Mouse (Mus musculus) liver, postnatal 0 days (tissue): ENCODE results near the gene Gm21885. TPM values are rescaled to one million over a fixed set of nuclear protein-coding genes. Genes with fewer than 3 reads are reported as not detected.
A peak's percentile ranks its signal among the peaks of the same experiment; 100 is the strongest.

Experiments used
- ATAC-seq: fragments of 200-750 bp; cut with Nextera tagmentation; 2 replicates; pipeline ENCODE4 v1.8.0; 2017; ENCODE audit warnings: mild to moderate bottlenecking, moderate library complexity
- DNase-seq: peaks from one replicate; pipeline ENCODE4 v3.0.0-alpha.2; 2016
- H3K27ac ChIP-seq: fragments of 300-500 bp; sonication (generic); 2 replicates; pipeline ENCODE4 v1.5.1; 2014; ENCODE audit warnings: antibody characterized with exemption, moderate library complexity, mild to moderate bottlenecking, low read depth
- H3K27me3 ChIP-seq: fragments of 300-500 bp; sonication (generic); 2 replicates; pipeline ENCODE4 v1.6.1; 2014; ENCODE audit warnings: low read length, control low read depth, mixed read lengths; ENCODE audit not compliant: insufficient read depth
- H3K36me3 ChIP-seq: fragments of 300-500 bp; sonication (generic); replicated peaks from 2 replicates; pipeline ENCODE4 v1.6.1; 2014; ENCODE audit warnings: mild to moderate bottlenecking, control low read depth, low read length, moderate library complexity, mixed read lengths; ENCODE audit not compliant: insufficient read depth
- H3K4me1 ChIP-seq: fragments of 300-500 bp; sonication (generic); 2 replicates; pipeline ENCODE4 v1.6.1; 2014; ENCODE audit warnings: antibody characterized with exemption, mild to moderate bottlenecking, control low read depth; ENCODE audit not compliant: insufficient read depth
- H3K4me2 ChIP-seq: fragments of 300-500 bp; sonication (generic); 2 replicates; pipeline ENCODE4 v1.6.1; 2014; ENCODE audit warnings: low read depth, mild to moderate bottlenecking, low read length, moderate library complexity, mixed read lengths
- H3K4me3 ChIP-seq: fragments of 300-500 bp; sonication (generic); 2 replicates; pipeline ENCODE4 v1.5.1; 2014; ENCODE audit warnings: low read depth, low read length
- H3K9ac ChIP-seq: fragments of 300-500 bp; sonication (generic); replicated peaks from 2 replicates; pipeline ENCODE4 v1.6.1; 2014; ENCODE audit warnings: mild to moderate bottlenecking, moderate library complexity
- H3K9me3 ChIP-seq: fragments of 300-500 bp; sonication (generic); 2 replicates; pipeline ENCODE4 v1.6.1; 2016; ENCODE audit warnings: mild to moderate bottlenecking, control low read depth, low read length, mixed read lengths
- CTCF ChIP-seq: sonication (generic); IDR thresholded peaks from 2 replicates; pipeline ENCODE4 v1.5.1; 2016; ENCODE audit warnings: antibody characterized with exemption, low read depth
- EP300 ChIP-seq: IDR thresholded peaks from 2 replicates; pipeline ENCODE4 v1.6.1; 2016; ENCODE audit warnings: antibody characterized with exemption, low read depth, mild to moderate bottlenecking
- WGBS: fragments of 180-500 bp; shearing (Covaris S2); extraction: QIAGEN DNeasy Blood & Tissue Kit; methylation state at CpG from one replicate; pipeline ENCODE4 v1.1.7; 2014; ENCODE audit not compliant: insufficient replicate concordance; 5-methylcytosine and 5-hydroxymethylcytosine counted together
- polyA plus RNA-seq: library from polyadenylated mRNA; unstranded; fragments of >200 nt; fragmentation: Nextera tagmentation; extraction: Ambion mirVana; gene quantifications from 2 replicates; pipeline ENCODE4 v1.2.1, GENCODE M21; 2015

Gm21885 gene
- polyA plus RNA-seq, 1 experiment from 2014 or later, result 0.42 TPM

- peaks cover 27% of the 10 kb centered on the region for H3K4me1 ChIP-seq
- TF ChIP-seq EP300 (peak; percentile 41; the same call in 1 of the 2 replicates), CTCF (0 out of 2 replicates have a peak, but pooled peaks have one; percentile 5)
- H3K4me3 ChIP-seq, result peak within 1 kb of the TSS; percentile 75
- H3K9ac ChIP-seq, result peak within 1 kb of the TSS; percentile 96
- H3K9me3 ChIP-seq, result no peaks in the 10 kb centered on the region
- H3K27me3 ChIP-seq, result no peaks in the 10 kb centered on the region
- DNase-seq, result peak; percentile 91
- H3K36me3 ChIP-seq, result no peaks in the 10 kb centered on the region; the same call in none of the 2 replicates
- peak within 1 kb of the TSS; percentile 89 for H3K4me2 ChIP-seq
- WGBS, result under 1% methylated on average over 67 of the region's 78 CpGs
- ATAC-seq, result peak; percentile 91
- H3K27ac ChIP-seq, result peak within 1 kb of the TSS; percentile 98
Observed at GRCm38 (mm10) chr11:94327693-94328643, 46.3 kb downstream of the Gm21885 start, which contains the start of gene Ankrd40. Gene Ankrd40 (plus strand): TSS chr11:94328001.

GRCm38 (mm10) chr11:94328644-94329025, 47.0 kb downstream of the Gm21885 start:
- H3K4me2 ChIP-seq, result peak overlapping the region; percentile 89
- H3K27me3 ChIP-seq, result no peaks in the 10 kb centered on the region
- H3K36me3 ChIP-seq, result no peaks in the 10 kb centered on the region; the same call in none of the 2 replicates
- DNase-seq (no peak), ATAC-seq (no peak)
- 6% methylated on average over 10 of the region's 10 CpGs for WGBS
- no peaks in the 10 kb centered on the region for H3K9me3 ChIP-seq
- peak overlapping the region; percentile 96 for H3K9ac ChIP-seq
- H3K4me1 ChIP-seq, result peaks cover 29% of the 10 kb centered on the region
- H3K4me3 ChIP-seq, result peak overlapping the region; percentile 75
- TF ChIP-seq EP300, result no peak
- no peak for TF ChIP-seq CTCF
- peak overlapping the region; percentile 98 for H3K27ac ChIP-seq

GRCm38 (mm10) chr11:94329270-94329891, 47.7 kb downstream of the Gm21885 start:
- 45% methylated on average over 4 of the region's 4 CpGs for WGBS

GRCm38 (mm10) chr11:94330211-94330610, 48.5 kb downstream of the Gm21885 start:
- Histone ChIP-seq H3K9ac (no peak overlapping the region), H3K27me3 (no peaks in the 10 kb centered on the region), H3K9me3 (no peaks in the 10 kb centered on the region), H3K36me3 (peaks cover 6% of the 10 kb centered on the region), H3K27ac (no peak overlapping the region), H3K4me3 (no peak overlapping the region), H3K4me2 (peak overlapping the region; percentile 14; the same call in 1 of the 2 replicates), H3K4me1 (peaks cover 35% of the 10 kb centered on the region)
- DNase-seq (no peak), ATAC-seq (no peak)
- WGBS, result 84% methylated on average over 3 of the region's 3 CpGs
- no peak for TF ChIP-seq EP300
- TF ChIP-seq CTCF, result no peak

More at GRCm38 (mm10) chr11:94329270-94329891, 47.7 kb downstream of the Gm21885 start:
- no peaks in the 10 kb centered on the region for H3K27me3 ChIP-seq
- H3K4me1 ChIP-seq, result peaks cover 32% of the 10 kb centered on the region
- no peaks in the 10 kb centered on the region for H3K9me3 ChIP-seq
- DNase-seq (peak; percentile 49), ATAC-seq (no peak)
- TF ChIP-seq EP300 (no peak), CTCF (peak; percentile 61)
- no peak overlapping the region for H3K27ac ChIP-seq
- peaks cover 2% of the 10 kb centered on the region for H3K36me3 ChIP-seq
- no peak overlapping the region for H3K4me3 ChIP-seq
- no peak overlapping the region for H3K9ac ChIP-seq
- H3K4me2 ChIP-seq, result peak overlapping the region; percentile 89; the same call in 1 of the 2 replicates

GRCm38 (mm10) chr11:94332726-94333125, 51.1 kb downstream of the Gm21885 start:
- ATAC-seq (no peak), DNase-seq (no peak)
- 91% methylated on average over 6 of the region's 6 CpGs for WGBS

GRCm38 (mm10) chr11:94334386-94334968, 52.8 kb downstream of the Gm21885 start:
- 77% methylated on average over 8 of the region's 8 CpGs for WGBS
- Histone ChIP-seq H3K27me3 (no peaks in the 10 kb centered on the region), H3K9ac (no peak overlapping the region), H3K4me2 (peak overlapping the region; percentile 35), H3K4me1 (peaks cover 20% of the 10 kb centered on the region), H3K27ac (no peak overlapping the region), H3K9me3 (no peaks in the 10 kb centered on the region), H3K4me3 (no peak overlapping the region), H3K36me3 (peaks cover 27% of the 10 kb centered on the region)
- DNase-seq, result peak; percentile 65
- peak; percentile 90 for ATAC-seq
- no peak for TF ChIP-seq CTCF
- peak; percentile 90 for TF ChIP-seq EP300

More at GRCm38 (mm10) chr11:94332726-94333125, 51.1 kb downstream of the Gm21885 start:
- peaks cover 29% of the 10 kb centered on the region for H3K4me1 ChIP-seq
- H3K9ac ChIP-seq, result no peak overlapping the region
- H3K27me3 ChIP-seq, result no peaks in the 10 kb centered on the region
- TF ChIP-seq CTCF (no peak), EP300 (no peak)
- no peak overlapping the region for H3K4me3 ChIP-seq
- no peak overlapping the region for H3K27ac ChIP-seq
- H3K36me3 ChIP-seq, result peaks cover 12% of the 10 kb centered on the region
- no peak overlapping the region for H3K4me2 ChIP-seq
- no peaks in the 10 kb centered on the region for H3K9me3 ChIP-seq

Other genes with a start within 250 kb of the Gm21885 start
- 47.8 and 53.1 TPM in 2 replicates for gene Tob1, start 70.4 kb upstream of the Gm21885 start, polyA plus RNA-seq
- 0.39 and 0.54 TPM in 2 replicates for gene Wfikkn2, start 35.9 kb upstream of the Gm21885 start, polyA plus RNA-seq
- gene Luc7l3, start 40.1 kb downstream of the Gm21885 start, polyA plus RNA-seq, result 35.8 and 36.5 TPM in 2 replicates
- gene Ankrd40, start 46.1 kb downstream of the Gm21885 start, polyA plus RNA-seq, result 8.5 and 9.5 TPM in 2 replicates
- gene Abcc3, start 111.1 kb downstream of the Gm21885 start, polyA plus RNA-seq, result 6.7 and 8.3 TPM in 2 replicates
- gene Cacna1g, start 192.3 kb downstream of the Gm21885 start, polyA plus RNA-seq, result 0.14 and 0.29 TPM in 2 replicates
- not detected in 2 replicates for gene Spata20, start 204.3 kb downstream of the Gm21885 start, polyA plus RNA-seq
- gene Epn3, start 218.1 kb downstream of the Gm21885 start, polyA plus RNA-seq, result 0.21 and 0.22 TPM in 2 replicates
- 0.13 TPM in 1 of 2 replicates, not detected in the other for gene Mycbpap, start 239.9 kb downstream of the Gm21885 start, polyA plus RNA-seq